Mouse (Mus musculus) spleen, postnatal 4 days (tissue): ENCODE data around the gene Kctd12.

ENCODE experiments used
- DNase-seq, 2 experiments: peaks; one replicate each; pipeline ENCODE4 v3.0.0; 2022; ENCODE audit warnings: low spot score in 2 of 2

Gene Kctd12

GRCm38 (mm10) chr14:102982627-102983540 lies at the start of gene Kctd12:
Gene Kctd12, minus strand, starts transcription at chr14:102982637.
- peak; percentile 79 to 88 for DNase-seq

- DNase-seq, result no peak
These were observed 46.8 kb upstream of the Kctd12 start for GRCm38 (mm10) chr14:103029203-103029602.

GRCm38 (mm10) chr14:103020046-103020445 lies 37.6 kb upstream of the Kctd12 start:
- DNase-seq, result no peak

- no peak for DNase-seq
These were observed 34.6 kb upstream of the Kctd12 start for GRCm38 (mm10) chr14:103017009-103017408.

- DNase-seq, result peak; percentile 54 to 73
These were observed 30.2 kb upstream of the Kctd12 start for GRCm38 (mm10) chr14:103012563-103013150.

GRCm38 (mm10) chr14:103011782-103012181 lies 29.3 kb upstream of the Kctd12 start:
- DNase-seq, result no peak

GRCm38 (mm10) chr14:103007737-103008136 lies 25.3 kb upstream of the Kctd12 start:
- DNase-seq, result no peak

- DNase-seq, result peak; percentile 53 to 83
These were observed 12.5 kb upstream of the Kctd12 start for GRCm38 (mm10) chr14:102994662-102995561.

GRCm38 (mm10) chr14:102990765-102991164 lies 8.3 kb upstream of the Kctd12 start:
- DNase-seq, result peak in 1 of 2 experiments; percentile 39

- peak in 1 of 2 experiments; percentile 14 for DNase-seq
These were observed 7.4 kb upstream of the Kctd12 start for GRCm38 (mm10) chr14:102989866-102990265.

GRCm38 (mm10) chr14:102989254-102989653 lies 6.8 kb upstream of the Kctd12 start:
- DNase-seq, result no peak

- peak in 1 of 2 experiments; percentile 45 for DNase-seq
These were observed 5.2 kb upstream of the Kctd12 start for GRCm38 (mm10) chr14:102987626-102988025.

GRCm38 (mm10) chr14:102983686-102984085 lies 1.2 kb upstream of the Kctd12 start:
- DNase-seq, result no peak

- DNase-seq, result peak in 1 of 2 experiments; percentile 85
These were observed 316 bp downstream of the Kctd12 start for GRCm38 (mm10) chr14:102982016-102982626.

GRCm38 (mm10) chr14:102981441-102982015 lies 909 bp downstream of the Kctd12 start:
- peak; percentile 52 to 79 for DNase-seq

- no peak for DNase-seq
These were observed 1.5 kb downstream of the Kctd12 start for GRCm38 (mm10) chr14:102980986-102981385.

GRCm38 (mm10) chr14:102980481-102980880 lies 2.0 kb downstream of the Kctd12 start:
- peak; percentile 34 to 66 for DNase-seq

GRCm38 (mm10) chr14:102979831-102980230 lies 2.6 kb downstream of the Kctd12 start:
- DNase-seq, result no peak

GRCm38 (mm10) chr14:102975865-102976264 lies 6.6 kb downstream of the Kctd12 start:
- DNase-seq, result no peak

- no peak for DNase-seq
These were observed 13.6 kb downstream of the Kctd12 start for GRCm38 (mm10) chr14:102968824-102969223.

- DNase-seq, result no peak
These were observed 16.2 kb downstream of the Kctd12 start for GRCm38 (mm10) chr14:102966241-102966640.
